In the genomic region with DNA sequence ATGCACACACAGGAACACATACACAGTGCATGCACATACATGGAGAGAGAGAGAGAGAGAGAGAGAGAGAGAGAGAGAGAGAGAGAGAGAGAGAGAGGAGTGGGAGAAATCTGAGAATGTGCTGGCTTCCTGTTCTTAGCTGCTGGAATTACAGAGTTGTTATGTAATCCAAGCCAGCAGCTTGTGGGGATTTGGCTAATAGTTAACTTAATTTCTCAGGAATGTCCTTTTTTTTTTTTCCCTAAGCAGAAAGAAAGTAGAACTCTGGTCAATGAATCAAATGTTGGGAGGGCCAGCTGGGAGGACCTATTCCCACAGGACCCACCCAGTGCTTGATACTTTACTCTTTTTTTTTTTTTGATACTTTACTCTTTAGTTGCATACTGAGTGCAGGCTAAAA, we compare ENCODE assay signal across 9 mouse cellular contexts.
DNase-seq lines count a peak whose midpoint lies in the region; ATAC-seq lines count a peak whose summit lies in the region.
"Had no signal": no experiment of that assay in that cellular context is flagged by ENCODE, and none has a peak within 500 bp of the region (broad histone marks: within the 10 kb centered on the region; RNA-seq: fewer than 3 reads in every experiment).

No protein-coding gene starts in this region.

- ATAC-seq in embryonic facial prominence, embryonic 14.5 days (ENCODE audit: low read depth): peak; percentile 57; the same call in 1 of the 2 replicates
- ATAC-seq: forebrain, embryonic 16.5 days; inflammation-experienced regulatory T-cells, adult 6 months had no signal

- H3K9ac ChIP-seq in embryonic facial prominence, embryonic 14.5 days (ENCODE audit: low read depth, low read length): no peak overlapping the region

- no peak overlapping the region for H3K4me2 ChIP-seq in embryonic facial prominence, embryonic 14.5 days (ENCODE audit: low read depth, low read length)

- intact Hi-C loops in heart, postnatal 14 days (cut with DNase I): no loop called here

- no peaks in the 10 kb centered on the region for H3K27me3 ChIP-seq in embryonic facial prominence, embryonic 14.5 days (replicated peaks; ENCODE audit: control insufficient read depth, insufficient read depth, low read length)

- H3K36me3 ChIP-seq in embryonic facial prominence, embryonic 14.5 days (ENCODE audit: control insufficient read depth, insufficient read depth, low read length): no peaks in the 10 kb centered on the region

- 0 out of 2 replicates have a peak, but pooled peaks cover 9% of the 10 kb centered on the region for H3K4me1 ChIP-seq in embryonic facial prominence, embryonic 14.5 days (ENCODE audit: control insufficient read depth, insufficient read depth, low read length)

- H3K4me3 ChIP-seq in embryonic facial prominence, embryonic 14.5 days (ENCODE audit: low read depth, low read length): no peak overlapping the region

- no peaks in the 10 kb centered on the region for H3K9me3 ChIP-seq in embryonic facial prominence, embryonic 14.5 days (ENCODE audit: control insufficient read depth, low read length)

- H3K27ac ChIP-seq in embryonic facial prominence, embryonic 14.5 days (replicated peaks; ENCODE audit: low read depth, low read length): no peak overlapping the region

- DNase-seq in embryonic facial prominence, embryonic 14.5 days (ENCODE audit: low spot score): peak; percentile 88
- DNase-seq in heart, postnatal 14 days: peak; percentile 19 to 35
- DNase-seq in kidney, postnatal 36 days: peak; percentile 46 to 81
- DNase-seq in skeletal muscle tissue, adult 2 months (ENCODE audit: low read depth, low spot score): peak; percentile 88
- DNase-seq in layer of hippocampus, adult 9-10 months (ENCODE audit: low spot score): no peak
- DNase-seq in testis, postnatal 14 days (ENCODE audit: low spot score): no peak
- DNase-seq in cerebellum, adult 11 months: no peak

Comparison
In these comparisons a context has a peak if more than half of its experiments do, and no peak if none do; other contexts are left out.
1. DNase-seq: peak in embryonic facial prominence, embryonic 14.5 days (single experiment), heart, postnatal 14 days (2 of 2), kidney, postnatal 36 days (2 of 2) and skeletal muscle tissue, adult 2 months (single experiment); none in layer of hippocampus, adult 9-10 months (single experiment), testis, postnatal 14 days (single experiment) and cerebellum, adult 11 months (single experiment).